Mouse (Mus musculus) 3134 (cell line): ENCODE data around the gene Sowaha.

Source experiments
- DNase-seq: peaks from one replicate; pipeline ENCODE4 v3.0.0-alpha.2; 2011; ENCODE audit warnings: low spot score; ENCODE audit not compliant: insufficient read length; ENCODE audit errors: extremely low read depth

Sowaha gene

GRCm38 (mm10) chr11:53478383-53479170 lies 1.5 kb downstream of the Sowaha start:
- DNase-seq = no peak

GRCm38 (mm10) chr11:53477833-53478232 lies 2.2 kb downstream of the Sowaha start:
- DNase-seq = no peak

- DNase-seq = no peak
Measured at GRCm38 (mm10) chr11:53475620-53476019, 4.5 kb downstream of the Sowaha start.

- no peak for DNase-seq
Measured at GRCm38 (mm10) chr11:53472709-53473108, 7.4 kb downstream of the Sowaha start.

- DNase-seq = peak; percentile 63
Measured at GRCm38 (mm10) chr11:53469968-53470695, 9.9 kb downstream of the Sowaha start, which contains the start of gene Gm9837. Gm9837 (minus strand) TSS chr11:53470479.

GRCm38 (mm10) chr11:53469294-53469967 lies 10.6 kb downstream of the Sowaha start:
- no peak for DNase-seq

GRCm38 (mm10) chr11:53466231-53466971 lies 13.7 kb downstream of the Sowaha start:
- DNase-seq = no peak

GRCm38 (mm10) chr11:53463551-53464424 lies 16.3 kb downstream of the Sowaha start:
- DNase-seq = no peak

- DNase-seq = no peak
Measured at GRCm38 (mm10) chr11:53461727-53462126, 18.3 kb downstream of the Sowaha start.

GRCm38 (mm10) chr11:53460192-53460591 lies 19.9 kb downstream of the Sowaha start:
- DNase-seq = peak; percentile 63

- DNase-seq = no peak
Measured at GRCm38 (mm10) chr11:53458996-53459395, 21.1 kb downstream of the Sowaha start.

- DNase-seq = no peak
Measured at GRCm38 (mm10) chr11:53457372-53457954, 22.6 kb downstream of the Sowaha start.

- DNase-seq = peak; percentile 91
Measured at GRCm38 (mm10) chr11:53456474-53457371, 23.4 kb downstream of the Sowaha start, which contains the start of the genes Gm10447 and Shroom1. Gm10447 (minus strand) TSS chr11:53457110. Shroom1 (plus strand) TSS chr11:53457205.

- DNase-seq = no peak
Measured at GRCm38 (mm10) chr11:53453031-53453430, 27.0 kb downstream of the Sowaha start.

GRCm38 (mm10) chr11:53452396-53452795 lies 27.7 kb downstream of the Sowaha start:
- DNase-seq = no peak

- DNase-seq = no peak
Measured at GRCm38 (mm10) chr11:53451361-53451760, 28.7 kb downstream of the Sowaha start.

- no peak for DNase-seq
Measured at GRCm38 (mm10) chr11:53450070-53450705, 29.9 kb downstream of the Sowaha start.

GRCm38 (mm10) chr11:53448529-53448928 lies 31.5 kb downstream of the Sowaha start:
- no peak for DNase-seq
